Mouse (Mus musculus) midbrain, embryonic 15.5 days (tissue): ENCODE measurements at regions not wholly inside any gene's neighbourhood (a gene's known extent, or its start where the extent isn't known, plus 50 kb on each side); places are given as distances from the start of the nearest gene placed in this dataset.

ENCODE experiments used
- ATAC-seq: fragments of 200-750 bp; cut with Nextera tagmentation; replicated peaks from 2 replicates; pipeline ENCODE4 v1.8.0; 2017; ENCODE audit warnings: moderate TSS enrichment
- H3K27ac ChIP-seq: fragments of 300-500 bp; sonication (generic); 2 replicates; pipeline ENCODE4 v1.5.1; 2015; ENCODE audit warnings: mild to moderate bottlenecking, inconsistent platforms
- H3K27me3 ChIP-seq: fragments of 300-500 bp; sonication (generic); replicated peaks from 2 replicates; pipeline ENCODE4 v1.6.1; 2015; ENCODE audit warnings: inconsistent platforms
- H3K36me3 ChIP-seq: fragments of 300-500 bp; sonication (generic); replicated peaks from 2 replicates; pipeline ENCODE4 v1.6.1; 2015; ENCODE audit warnings: inconsistent platforms
- H3K4me1 ChIP-seq: fragments of 300-500 bp; sonication (generic); 2 replicates; pipeline ENCODE4 v1.6.1; 2015; ENCODE audit warnings: inconsistent platforms
- H3K4me2 ChIP-seq: fragments of 300-500 bp; sonication (generic); 2 replicates; pipeline ENCODE4 v1.6.1; 2015; ENCODE audit warnings: inconsistent platforms, mild to moderate bottlenecking, moderate library complexity
- H3K4me3 ChIP-seq: fragments of 300-500 bp; sonication (generic); 2 replicates; pipeline ENCODE4 v1.5.1; 2015; ENCODE audit warnings: mild to moderate bottlenecking, inconsistent platforms
- H3K9ac ChIP-seq: fragments of 300-500 bp; sonication (generic); 2 replicates; pipeline ENCODE4 v1.6.1; 2015; ENCODE audit warnings: mild to moderate bottlenecking, inconsistent platforms
- H3K9me3 ChIP-seq: fragments of 300-500 bp; sonication (generic); 2 replicates; pipeline ENCODE4 v1.6.1; 2016; ENCODE audit warnings: inconsistent platforms
- WGBS: fragments of 180-500 bp; shearing (Covaris S2); methylation state at CpG from one replicate; pipeline ENCODE4 v1.1.7; 2015; ENCODE audit warnings: mixed read lengths; 5-methylcytosine and 5-hydroxymethylcytosine counted together

- no peaks in the 10 kb centered on the region for H3K9me3 ChIP-seq
- peak; percentile 65; the same call in 1 of the 2 replicates for ATAC-seq
- H3K27me3 ChIP-seq, result no peaks in the 10 kb centered on the region
- H3K4me2 ChIP-seq, result no peak overlapping the region
- no peaks in the 10 kb centered on the region for H3K36me3 ChIP-seq
- no peak overlapping the region for H3K27ac ChIP-seq
- no peaks in the 10 kb centered on the region for H3K4me1 ChIP-seq
- H3K4me3 ChIP-seq, result no peak overlapping the region
- H3K9ac ChIP-seq, result no peak overlapping the region
Observed at GRCm38 (mm10) chr3:70957470-70957869, 950.1 kb downstream of the Otol1 start.

GRCm38 (mm10) chr3:70962498-70962897, 955.1 kb downstream of the Otol1 start:
- no peaks in the 10 kb centered on the region for H3K4me1 ChIP-seq

GRCm38 (mm10) chr3:70976945-70977344, 969.5 kb downstream of the Otol1 start:
- Histone ChIP-seq H3K9me3 (no peaks in the 10 kb centered on the region), H3K9ac (no peak overlapping the region), H3K4me2 (no peak overlapping the region), H3K4me3 (no peak overlapping the region), H3K4me1 (no peaks in the 10 kb centered on the region), H3K27me3 (no peaks in the 10 kb centered on the region), H3K36me3 (no peaks in the 10 kb centered on the region), H3K27ac (no peak overlapping the region)
- WGBS, result 87% methylated on average over 5 of the region's 5 CpGs
- no peak for ATAC-seq

More at GRCm38 (mm10) chr3:70962498-70962897, 955.1 kb downstream of the Otol1 start:
- no peak overlapping the region for H3K9ac ChIP-seq
- H3K36me3 ChIP-seq, result no peaks in the 10 kb centered on the region
- ATAC-seq, result no peak
- WGBS, result 76% methylated on average over 1 of the region's 1 CpGs
- no peak overlapping the region for H3K27ac ChIP-seq
- no peak overlapping the region for H3K4me3 ChIP-seq
- no peaks in the 10 kb centered on the region for H3K9me3 ChIP-seq
- no peaks in the 10 kb centered on the region for H3K27me3 ChIP-seq
- H3K4me2 ChIP-seq, result no peak overlapping the region

- Histone ChIP-seq H3K4me1 (no peaks in the 10 kb centered on the region), H3K36me3 (no peaks in the 10 kb centered on the region), H3K4me3 (no peak overlapping the region), H3K27ac (no peak overlapping the region), H3K9me3 (no peaks in the 10 kb centered on the region), H3K27me3 (no peaks in the 10 kb centered on the region), H3K9ac (no peak overlapping the region), H3K4me2 (no peak overlapping the region)
- 78% methylated on average over 1 of the region's 1 CpGs for WGBS
- ATAC-seq, result no peak
Observed at GRCm38 (mm10) chr3:70990916-70991315, 983.5 kb downstream of the Otol1 start.

- no peak for ATAC-seq
Observed at GRCm38 (mm10) chr3:71003052-71003451, 995.6 kb downstream of the Otol1 start.

More at GRCm38 (mm10) chr3:71003052-71003451, 995.6 kb downstream of the Otol1 start:
- no peak overlapping the region for H3K4me2 ChIP-seq
- H3K36me3 ChIP-seq, result no peaks in the 10 kb centered on the region
- H3K27ac ChIP-seq, result no peak overlapping the region
- no peaks in the 10 kb centered on the region for H3K4me1 ChIP-seq
- no peaks in the 10 kb centered on the region for H3K27me3 ChIP-seq
- H3K4me3 ChIP-seq, result no peak overlapping the region
- no peaks in the 10 kb centered on the region for H3K9me3 ChIP-seq
- 79% methylated on average over 6 of the region's 6 CpGs for WGBS
- H3K9ac ChIP-seq, result no peak overlapping the region
